Mouse (Mus musculus): Measurements from ENCODE around the gene Plpp1.

Plpp1 gene

GRCm38 (mm10) chr13:112818125-112818524 lies 17.5 kb downstream of the Plpp1 start:
- no peak for DNase-seq (ENCODE audit: low spot score in 2 of 2)

GRCm38 (mm10) chr13:112822413-112822812 lies 21.8 kb downstream of the Plpp1 start:
- DNase-seq (ENCODE audit: low spot score in 2 of 2) = no peak

- no peak for DNase-seq (ENCODE audit: low spot score in 2 of 2)
These were observed 22.8 kb downstream of the Plpp1 start for GRCm38 (mm10) chr13:112823236-112823910.

- DNase-seq (ENCODE audit: low spot score in 2 of 2) = no peak
These were observed 23.5 kb downstream of the Plpp1 start for GRCm38 (mm10) chr13:112823911-112824648.

- no peak for DNase-seq (ENCODE audit: low spot score in 2 of 2)
These were observed 24.9 kb downstream of the Plpp1 start for GRCm38 (mm10) chr13:112825479-112825878.

GRCm38 (mm10) chr13:112829619-112830018 lies 29.0 kb downstream of the Plpp1 start:
- DNase-seq (ENCODE audit: low spot score in 2 of 2) = no peak

- no peak for DNase-seq (ENCODE audit: low spot score in 2 of 2)
These were observed 32.0 kb downstream of the Plpp1 start for GRCm38 (mm10) chr13:112832589-112832988.

GRCm38 (mm10) chr13:112833253-112833894 lies 32.8 kb downstream of the Plpp1 start:
- DNase-seq (ENCODE audit: low spot score in 2 of 2) = no peak

GRCm38 (mm10) chr13:112833895-112834263 lies 33.3 kb downstream of the Plpp1 start:
- no peak for DNase-seq (ENCODE audit: low spot score in 2 of 2)

GRCm38 (mm10) chr13:112835113-112835512 lies 34.5 kb downstream of the Plpp1 start:
- DNase-seq (ENCODE audit: low spot score in 2 of 2) = no peak

GRCm38 (mm10) chr13:112836951-112837350 lies 36.4 kb downstream of the Plpp1 start:
- no peak for DNase-seq (ENCODE audit: low spot score in 2 of 2)

GRCm38 (mm10) chr13:112837621-112838155 lies 37.1 kb downstream of the Plpp1 start:
- DNase-seq (ENCODE audit: low spot score in 2 of 2) = no peak

GRCm38 (mm10) chr13:112838562-112839232 lies 38.1 kb downstream of the Plpp1 start:
- DNase-seq (ENCODE audit: low spot score in 2 of 2) = no peak

GRCm38 (mm10) chr13:112840241-112841087 lies 39.9 kb downstream of the Plpp1 start:
- DNase-seq (ENCODE audit: low spot score in 2 of 2) = peak; percentile 6 to 24

- DNase-seq (ENCODE audit: low spot score in 2 of 2) = no peak
These were observed 45.3 kb downstream of the Plpp1 start for GRCm38 (mm10) chr13:112845931-112846330.

- no peak for DNase-seq (ENCODE audit: low spot score in 2 of 2)
These were observed 53.2 kb downstream of the Plpp1 start for GRCm38 (mm10) chr13:112853710-112854316.

- DNase-seq (ENCODE audit: low spot score in 2 of 2) = no peak
These were observed 53.8 kb downstream of the Plpp1 start for GRCm38 (mm10) chr13:112854402-112854801.

- DNase-seq (ENCODE audit: low spot score in 2 of 2) = no peak
These were observed 57.3 kb downstream of the Plpp1 start for GRCm38 (mm10) chr13:112857921-112858320.

GRCm38 (mm10) chr13:112859574-112860134 lies 59.1 kb downstream of the Plpp1 start:
- DNase-seq (ENCODE audit: low spot score in 2 of 2) = no peak

GRCm38 (mm10) chr13:112860370-112860769 lies 59.8 kb downstream of the Plpp1 start:
- no peak for DNase-seq (ENCODE audit: low spot score in 2 of 2)

Measured in frontal cortex, postnatal 25 days (tissue).